Mouse (Mus musculus) liver, embryonic 14.5 days (tissue): ENCODE results near the gene Gm45062.

Source experiments
- CTCF ChIP-seq: IDR thresholded peaks from 2 replicates; pipeline ENCODE4 v1.5.1; 2016; ENCODE audit warnings: antibody characterized with exemption, low read depth, control low read depth
- EP300 ChIP-seq: IDR thresholded peaks from 2 replicates; pipeline ENCODE4 v1.6.1; 2016; ENCODE audit warnings: antibody characterized with exemption, low read depth

DNA sequence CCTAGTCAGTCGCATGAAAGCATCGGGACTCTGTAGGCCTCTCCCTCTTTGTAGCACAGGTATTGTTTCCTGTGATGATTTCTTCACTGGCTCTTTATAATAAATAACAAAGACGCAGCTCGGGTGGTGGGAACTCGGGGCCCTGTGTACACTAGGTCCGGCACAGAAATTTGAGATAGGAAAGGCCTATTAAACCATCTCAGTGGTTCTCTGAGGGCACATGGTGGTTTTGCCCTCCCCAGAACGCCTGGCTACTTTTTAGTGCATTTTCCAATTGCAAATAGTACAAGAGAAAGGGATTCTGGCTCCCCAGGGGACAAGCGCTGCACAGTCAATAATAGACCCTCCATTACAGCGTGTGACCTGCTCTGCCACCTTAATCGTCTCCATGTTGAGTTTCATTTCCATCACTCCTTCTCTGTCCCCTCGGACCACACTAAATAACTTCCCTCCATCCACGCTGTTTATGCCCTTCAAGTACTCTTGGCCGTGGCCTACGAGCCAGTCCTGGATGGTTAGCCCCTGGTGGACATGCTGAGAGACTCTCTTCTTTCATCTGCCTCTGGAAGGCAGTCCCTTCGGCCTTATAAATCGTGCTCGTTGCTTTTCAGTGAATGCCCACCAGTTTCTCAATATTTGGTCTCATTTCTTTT is 227.3 kb downstream of the Gm45062 start:
- TF ChIP-seq CTCF (no peak), EP300 (no peak)
